Mouse (Mus musculus) heart, adult 8-10 months (tissue): Measurements from ENCODE around the gene Nme2. TPM values are rescaled to one million over a fixed set of nuclear protein-coding genes. Genes with fewer than 3 reads are reported as not detected.
A peak's percentile ranks its signal among the peaks of the same experiment; 100 is the strongest.

Source experiments
- DNase-seq: peaks from one replicate; pipeline ENCODE4 v3.0.0; 2022; ENCODE audit warnings: low spot score
- total RNA-seq, 4 experiments: library from RNA; stranded (reverse); gene quantifications; 2 replicates each; pipeline ENCODE4 v1.2.4; 2022

The Nme2 gene
- total RNA-seq: 1,000 to 10,000 TPM; 1,051 to 1,128 (median 1,108) TPM

DNA sequence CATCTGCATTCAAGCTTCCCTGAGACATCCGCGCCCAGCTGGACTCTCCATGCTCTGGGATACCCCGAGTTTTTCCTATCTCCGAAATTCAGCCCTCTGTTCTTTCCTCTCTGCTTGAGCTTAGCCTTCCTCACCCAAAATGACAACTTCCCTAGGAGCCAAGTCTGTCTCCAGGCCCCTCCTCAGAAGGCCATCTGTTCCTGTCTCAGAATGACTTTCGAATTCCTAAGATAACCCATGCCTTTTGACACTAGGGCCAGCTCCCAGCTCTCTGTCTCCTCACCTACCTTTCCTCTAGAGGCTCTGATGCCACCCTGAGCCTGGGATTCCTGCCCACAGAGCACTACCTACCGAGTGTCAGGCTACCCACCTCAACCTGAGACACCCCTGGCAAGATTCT, at the start of gene Nme2:
TSS of gene Nme2 (minus strand) at position 101 of the 400 bp plus-strand sequence.
- DNase-seq: no peak

DNA sequence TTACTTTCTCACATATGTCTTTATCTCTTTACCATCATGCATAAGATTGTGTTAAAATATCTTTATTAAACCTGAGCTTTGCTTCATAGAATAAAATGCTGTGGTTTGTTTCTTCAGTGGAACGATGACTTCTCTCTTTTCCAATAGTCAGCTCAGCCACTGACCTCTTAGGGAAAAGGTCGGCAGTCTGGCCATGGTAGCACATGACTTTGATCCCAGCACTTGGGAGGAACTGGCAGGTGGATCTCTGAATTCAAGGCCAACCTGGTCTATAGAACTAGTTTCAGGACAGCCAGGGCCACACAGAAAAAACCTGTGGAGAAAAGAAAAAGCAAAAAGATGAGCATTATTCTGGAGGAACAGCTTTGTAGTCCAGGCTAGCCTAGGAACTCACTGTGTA, 47.3 kb upstream of the Nme2 start:
- DNase-seq: no peak

DNA sequence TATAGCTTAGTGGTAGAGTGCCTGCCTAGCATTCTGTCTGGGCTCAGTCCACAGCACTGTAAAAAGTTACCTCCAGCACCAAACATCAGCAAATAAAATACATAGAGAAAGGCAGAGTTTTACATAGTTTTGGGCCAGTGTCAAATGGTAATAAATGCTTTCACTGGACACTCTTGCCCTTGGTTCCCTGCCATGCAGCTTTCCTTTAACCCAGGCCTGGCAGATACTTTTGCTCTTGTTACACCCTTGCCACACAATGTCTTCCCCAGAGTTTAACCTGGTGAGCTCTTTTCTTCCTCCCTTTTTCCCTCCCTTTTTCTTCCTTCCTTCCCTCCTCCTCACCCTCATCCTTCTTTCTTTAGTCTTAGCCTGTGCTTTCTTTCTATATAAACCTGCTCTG, 43.2 kb upstream of the Nme2 start:
- DNase-seq: no peak

DNA sequence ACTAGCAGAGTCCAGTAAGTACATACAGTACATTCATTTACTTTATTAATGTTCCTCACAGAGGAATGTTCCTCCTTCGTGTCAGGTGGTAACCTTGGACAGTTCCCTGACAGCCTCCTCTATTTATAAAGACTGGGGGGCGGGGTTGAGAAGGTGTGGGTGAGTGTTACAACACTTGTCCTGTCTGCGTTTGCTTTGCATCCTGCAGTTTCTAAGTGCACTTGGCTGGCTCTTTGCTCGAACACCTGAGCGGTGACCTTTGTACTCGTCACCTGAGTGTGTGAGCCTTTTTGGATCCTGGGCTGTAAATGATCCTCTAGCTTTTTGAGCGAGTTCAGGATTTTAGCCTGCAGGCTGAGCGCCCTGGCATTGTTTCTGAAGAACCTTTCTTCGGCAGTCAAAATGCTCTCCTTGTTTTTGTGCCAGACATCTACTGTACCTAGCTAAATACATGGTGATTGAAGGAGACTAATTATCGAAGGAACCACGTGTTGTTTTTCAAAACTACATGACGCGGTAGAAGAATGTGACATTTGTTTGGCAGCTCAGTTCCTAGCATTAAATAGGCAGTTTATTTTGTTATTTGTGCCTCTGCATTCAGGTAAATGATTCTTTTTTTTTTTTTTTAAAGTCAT, 41.2 kb upstream of the Nme2 start:
- peak; percentile 58 for DNase-seq

DNA sequence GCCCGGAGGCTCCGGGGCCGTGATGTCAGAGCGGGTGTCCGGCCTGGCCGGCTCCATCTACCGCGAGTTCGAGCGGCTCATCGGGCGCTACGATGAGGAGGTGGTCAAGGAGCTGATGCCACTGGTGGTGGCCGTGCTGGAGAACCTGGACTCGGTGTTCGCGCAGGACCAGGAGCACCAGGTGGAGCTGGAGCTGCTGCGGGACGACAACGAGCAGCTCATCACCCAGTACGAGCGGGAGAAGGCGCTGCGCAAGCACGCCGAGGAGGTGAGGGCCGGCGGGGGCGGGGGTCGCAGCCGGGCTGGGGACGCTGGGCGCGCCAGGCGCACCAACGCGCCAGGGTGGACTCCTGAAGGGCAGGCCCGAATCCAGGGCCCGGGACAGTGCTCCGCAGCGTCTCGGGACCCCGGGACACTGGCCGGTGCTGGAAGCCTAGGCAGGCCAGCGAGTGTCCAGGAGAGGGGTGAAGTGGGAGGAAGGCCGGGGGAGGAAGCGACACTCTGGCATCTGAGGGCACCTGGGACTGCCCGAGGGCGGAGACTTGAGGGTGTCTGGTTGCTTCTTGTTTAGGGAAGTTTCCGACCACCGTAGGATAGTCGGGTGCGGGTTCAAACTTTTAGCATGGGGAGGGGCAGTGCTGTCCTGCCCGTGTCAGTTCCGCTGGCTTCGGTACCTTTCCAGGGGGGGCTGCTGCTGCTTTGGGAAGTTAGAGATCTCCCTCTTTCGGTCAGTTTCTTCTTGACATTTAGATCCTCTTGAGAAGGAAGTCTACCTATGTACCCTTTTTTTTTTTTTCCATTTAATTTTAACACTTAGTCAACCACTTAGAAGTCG, 40.5 kb upstream of the Nme2 start:
- DNase-seq: peak; percentile 42

DNA sequence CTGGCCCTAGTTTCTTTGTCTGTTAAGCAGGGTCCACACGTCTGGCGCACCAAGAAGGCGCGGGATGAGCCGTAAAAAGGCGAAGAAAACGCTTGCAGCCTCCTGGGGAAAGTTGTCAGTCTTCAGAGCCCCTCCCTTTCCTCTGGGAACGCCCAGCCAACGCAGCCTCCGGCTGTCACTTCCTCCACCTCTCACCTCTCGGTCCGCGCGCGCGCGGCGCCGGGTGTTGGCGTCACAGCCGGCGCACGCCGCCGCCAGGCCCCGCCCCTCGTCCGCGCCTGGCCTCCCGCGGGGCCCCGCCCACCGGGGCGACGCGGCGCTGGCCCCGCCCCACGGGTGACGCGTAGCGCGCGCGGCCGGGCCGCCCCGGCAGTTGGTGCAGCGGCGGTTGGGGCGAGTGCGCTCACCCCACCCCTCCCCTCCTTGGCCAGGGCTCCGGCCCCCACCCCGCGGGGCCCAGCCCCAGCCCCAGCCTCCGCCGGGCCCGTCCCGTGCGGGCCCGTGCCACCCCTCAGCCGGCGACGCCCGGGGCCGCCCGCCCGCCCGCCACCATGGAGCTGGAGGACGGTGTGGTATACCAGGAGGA, 39.8 kb upstream of the Nme2 start, which contains the start of gene Spag9:
TSS of gene Spag9 (plus strand) at position 372 of the 586 bp plus-strand sequence.
- peak; percentile 91 for DNase-seq

DNA sequence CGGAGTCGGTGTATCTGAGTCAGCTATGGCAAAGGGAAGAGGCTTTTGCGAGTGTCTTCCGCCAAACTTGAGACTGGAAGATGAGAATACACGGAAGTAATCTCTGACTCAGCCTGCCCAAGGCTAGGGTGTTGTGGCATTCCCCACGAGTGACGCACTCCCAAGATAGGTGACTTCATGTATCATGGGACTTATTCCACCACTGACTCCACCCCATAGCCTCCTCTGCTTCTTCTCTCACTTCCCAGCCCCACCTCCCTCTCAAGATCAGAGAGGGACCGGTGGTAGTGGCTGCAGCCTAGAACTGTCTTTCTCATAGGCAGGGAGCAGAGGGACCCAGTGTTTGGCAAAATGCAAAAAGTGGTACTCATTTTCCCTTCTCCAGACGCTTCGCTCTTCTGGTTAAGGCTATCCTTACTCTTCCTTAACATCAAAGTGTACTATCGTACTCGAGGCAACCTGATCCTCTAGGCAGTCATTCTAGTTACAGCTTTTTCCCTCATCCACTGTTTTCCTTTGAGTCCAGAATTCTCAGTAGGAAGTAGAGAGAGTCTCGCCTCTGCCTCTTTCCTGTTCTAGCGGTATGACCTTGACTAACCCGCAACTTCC, 39.2 kb upstream of the Nme2 start:
- DNase-seq: peak; percentile 95

DNA sequence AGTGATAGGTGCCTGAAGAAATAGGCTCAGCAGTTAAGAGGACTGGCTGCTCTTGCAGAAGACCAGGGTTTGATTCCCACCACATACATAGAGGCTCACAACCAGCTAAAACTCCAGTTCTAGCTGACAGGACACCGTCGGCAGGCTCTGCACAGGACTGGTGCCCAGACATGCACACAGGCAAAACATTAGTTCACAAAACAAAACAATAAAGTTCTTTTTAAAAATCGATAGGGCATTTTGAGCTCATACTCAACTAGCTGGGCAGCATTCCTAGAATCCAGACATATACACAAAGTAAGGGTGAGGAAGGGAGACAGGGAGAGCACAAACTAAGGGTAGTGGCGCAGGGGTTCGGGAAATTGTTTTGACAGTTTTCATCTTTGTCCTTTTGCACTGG, 38.5 kb upstream of the Nme2 start:
- DNase-seq: peak; percentile 14

DNA sequence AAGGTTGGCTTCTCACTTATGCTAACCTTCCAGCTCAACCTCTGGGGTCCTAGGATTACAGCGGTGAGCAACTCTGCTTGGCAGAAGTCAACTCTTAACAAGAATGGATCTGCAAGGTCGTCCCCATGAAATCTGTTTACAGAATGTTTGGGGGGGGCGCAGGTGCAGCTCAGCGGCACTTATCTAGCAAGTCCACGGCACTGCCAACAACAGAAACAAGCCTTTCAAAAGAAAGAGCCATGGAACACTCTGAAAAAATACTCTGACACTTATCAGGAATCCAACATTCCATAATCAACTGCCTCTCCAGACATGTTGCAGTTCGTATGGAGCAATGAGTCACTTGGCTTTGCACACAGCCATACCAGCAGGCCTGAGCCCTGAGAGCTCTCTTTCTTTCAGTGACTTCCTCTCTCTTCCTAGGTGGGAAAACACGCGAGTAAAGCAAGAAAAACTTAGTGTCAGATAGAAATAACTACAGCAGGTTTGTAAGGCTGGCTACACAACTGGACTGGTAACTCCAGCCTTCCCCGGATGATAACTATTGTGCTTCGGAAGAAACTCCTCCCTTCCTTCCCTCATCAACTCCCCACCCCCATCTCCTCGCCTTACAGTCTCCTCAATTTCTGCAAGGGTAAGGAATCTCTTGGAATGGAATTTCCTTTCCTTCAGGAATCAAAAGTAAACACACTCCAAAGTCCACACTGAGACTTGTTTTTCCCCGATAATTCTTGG, 32.4 kb upstream of the Nme2 start:
- DNase-seq: peak; percentile 65

DNA sequence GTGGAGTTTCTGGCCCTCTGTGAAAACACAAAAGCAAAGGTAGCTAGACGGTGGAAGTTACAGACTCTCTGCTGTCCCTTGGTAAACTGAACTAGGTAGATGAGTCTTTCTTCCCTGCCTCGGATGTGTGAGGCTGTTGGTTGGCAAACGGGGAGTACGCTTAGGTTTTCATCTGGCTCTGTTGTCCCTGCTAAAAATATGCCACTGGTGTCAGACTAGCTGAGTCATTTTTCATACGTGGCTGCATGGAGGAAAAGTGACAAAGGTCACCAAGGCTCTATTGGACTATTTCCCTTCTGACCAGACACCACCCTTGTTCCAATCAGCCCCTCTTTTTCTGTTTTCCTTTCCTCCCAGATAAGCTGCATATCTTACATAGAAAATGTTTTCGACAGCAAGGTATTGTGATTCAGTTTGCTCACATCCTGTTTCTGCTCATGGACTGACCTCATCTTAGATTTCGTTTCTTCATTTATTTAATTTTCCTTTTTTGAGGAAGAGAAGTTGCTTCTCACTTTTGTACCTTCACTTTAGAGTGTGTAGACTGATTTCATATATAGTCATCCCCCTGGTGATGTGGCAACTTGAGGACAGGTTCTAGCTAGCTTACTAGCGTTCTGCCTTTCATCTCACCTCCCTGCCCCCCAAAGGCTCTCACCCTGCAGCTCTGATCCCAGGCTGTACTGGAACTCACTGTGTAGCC, 31.7 kb upstream of the Nme2 start:
- peak; percentile 76 for DNase-seq

DNA sequence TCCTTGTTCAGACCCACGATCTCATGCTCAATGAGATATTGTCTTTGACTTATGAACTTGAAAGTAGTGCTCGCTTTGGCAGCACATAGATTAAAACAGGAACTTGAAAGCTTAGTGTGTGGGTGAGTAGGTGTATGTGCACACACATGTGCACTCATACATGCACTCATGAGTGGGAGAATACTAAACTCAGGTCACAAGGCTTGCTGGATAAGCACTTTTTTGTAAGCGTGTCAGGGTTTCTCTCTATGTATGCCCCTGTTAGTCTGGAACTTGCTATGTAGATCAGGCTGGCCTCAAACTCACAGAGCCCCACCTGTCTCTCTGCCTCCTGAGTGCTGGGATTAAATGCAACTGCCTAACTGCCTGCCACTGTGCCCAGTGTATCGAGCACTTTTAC, 31.0 kb upstream of the Nme2 start:
- no peak for DNase-seq

DNA sequence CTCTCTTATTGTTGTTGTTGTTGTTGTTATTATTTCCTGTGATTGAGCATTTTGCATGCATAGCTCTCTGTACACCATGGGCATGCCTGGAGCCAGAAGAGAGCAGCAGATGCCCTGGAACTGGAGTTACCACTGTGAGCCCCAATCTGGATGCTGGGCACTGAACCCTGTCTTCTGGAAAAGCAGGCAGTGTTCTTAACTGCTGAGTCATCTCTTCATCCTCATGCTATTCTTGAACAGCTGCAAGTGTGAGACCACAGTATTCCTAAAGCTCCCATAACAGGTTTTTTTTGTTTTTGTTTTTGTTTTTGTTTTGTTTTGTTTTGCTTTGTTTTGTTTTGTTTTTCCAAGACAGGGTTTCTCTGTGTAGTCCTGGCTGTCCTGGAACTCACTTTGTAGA, 30.2 kb upstream of the Nme2 start:
- no peak for DNase-seq

DNA sequence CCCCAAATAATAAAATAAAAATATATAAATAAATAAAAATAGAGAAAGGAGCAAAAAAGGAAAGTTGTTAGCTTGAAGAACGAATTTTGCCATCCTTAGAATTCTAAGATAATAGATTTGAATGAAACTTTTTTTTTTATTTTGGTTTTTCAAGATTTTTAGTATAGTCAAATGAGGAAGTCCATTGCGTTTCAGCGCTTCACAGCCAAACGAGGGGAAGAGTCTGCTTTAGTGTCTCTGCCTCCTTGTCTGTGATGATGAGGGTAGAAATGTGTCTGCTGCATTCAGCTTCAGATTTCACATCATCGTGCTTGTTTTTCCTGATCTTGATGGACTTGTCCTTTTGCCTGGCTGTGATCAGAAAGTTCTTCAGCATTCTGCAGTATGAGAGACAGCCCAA, 29.2 kb upstream of the Nme2 start:
- DNase-seq: no peak

DNA sequence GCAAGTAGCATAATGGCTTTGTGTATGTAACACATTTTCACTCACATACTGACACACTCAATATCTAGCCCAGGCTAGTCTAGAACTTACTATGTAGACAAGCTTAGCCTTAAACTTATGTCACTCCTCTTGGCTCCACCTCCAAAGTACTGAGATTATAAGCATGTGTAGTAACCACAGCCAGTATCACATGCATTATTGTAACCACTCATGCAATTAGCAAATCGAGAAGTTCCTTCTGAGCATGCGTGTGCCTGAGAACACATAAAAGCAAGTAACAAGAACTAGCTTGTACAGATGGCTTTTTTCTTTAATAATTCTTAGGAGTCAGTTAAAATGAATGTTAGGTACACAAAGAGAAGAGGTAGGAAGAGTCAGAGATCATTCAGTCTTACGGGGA, 28.6 kb upstream of the Nme2 start:
- DNase-seq: no peak

DNA sequence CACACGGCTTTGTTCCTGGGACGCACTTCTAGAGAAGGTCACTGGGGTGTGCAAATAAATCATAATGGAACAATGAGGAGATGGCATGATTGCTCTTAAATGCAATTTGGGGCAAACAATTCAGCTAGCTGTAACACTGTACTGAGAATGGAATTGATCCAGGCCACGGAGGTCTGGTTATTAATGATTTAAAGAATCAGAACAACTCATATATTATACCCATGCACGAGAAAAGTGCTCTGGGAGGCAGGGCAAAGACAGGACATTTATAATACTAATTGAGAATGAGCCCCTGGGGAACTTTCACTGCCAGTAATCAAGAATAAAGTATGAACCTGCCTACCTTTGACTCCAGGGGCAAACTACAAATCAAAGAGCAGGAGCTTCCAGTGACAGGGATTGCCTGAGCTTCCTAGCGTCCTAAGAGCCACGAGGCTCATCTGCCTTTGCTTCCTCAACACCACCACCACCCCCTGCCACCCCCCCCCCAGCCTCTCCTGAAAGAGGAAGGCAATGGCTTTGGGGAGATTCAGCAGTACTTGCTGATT, 23.5 kb upstream of the Nme2 start:
- DNase-seq: no peak

DNA sequence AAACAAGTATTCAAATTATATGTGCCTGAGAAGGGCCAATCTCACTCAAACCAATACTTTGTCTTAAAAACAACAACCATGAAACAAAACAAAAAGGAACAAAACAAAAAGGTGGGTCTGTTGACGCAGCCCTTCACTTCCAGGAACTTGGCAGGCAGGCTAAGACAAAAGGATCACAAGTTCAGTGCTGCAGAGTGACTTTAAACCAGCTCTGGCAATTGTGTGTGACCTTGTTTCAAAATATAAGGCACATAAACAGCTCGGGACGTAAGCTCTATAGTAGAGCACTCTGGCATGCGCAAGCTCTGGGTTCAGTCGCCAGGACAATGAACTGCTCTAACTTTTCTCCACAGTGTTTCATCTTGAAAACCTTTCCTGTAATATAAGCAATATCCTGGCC, 16.9 kb upstream of the Nme2 start:
- DNase-seq: no peak

DNA sequence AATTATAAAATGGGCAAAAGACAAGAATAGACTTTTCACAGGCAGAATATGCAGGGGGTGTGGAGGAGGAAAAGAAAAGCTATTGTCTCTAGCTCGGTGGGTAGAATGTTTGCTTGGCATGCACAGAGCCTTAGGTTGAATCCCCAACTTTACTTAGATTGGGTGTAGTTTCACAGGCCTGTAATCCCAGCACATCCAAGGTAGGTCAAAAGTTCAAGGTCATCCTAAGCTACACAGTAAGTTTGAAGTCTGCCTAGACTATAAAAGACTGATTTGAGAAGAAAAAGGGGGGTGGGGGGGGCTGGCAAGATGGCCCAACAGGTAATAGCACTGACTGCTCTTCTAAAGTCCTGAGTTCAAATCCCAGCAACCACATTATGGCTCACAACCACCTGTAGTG, 13.7 kb upstream of the Nme2 start:
- no peak for DNase-seq

DNA sequence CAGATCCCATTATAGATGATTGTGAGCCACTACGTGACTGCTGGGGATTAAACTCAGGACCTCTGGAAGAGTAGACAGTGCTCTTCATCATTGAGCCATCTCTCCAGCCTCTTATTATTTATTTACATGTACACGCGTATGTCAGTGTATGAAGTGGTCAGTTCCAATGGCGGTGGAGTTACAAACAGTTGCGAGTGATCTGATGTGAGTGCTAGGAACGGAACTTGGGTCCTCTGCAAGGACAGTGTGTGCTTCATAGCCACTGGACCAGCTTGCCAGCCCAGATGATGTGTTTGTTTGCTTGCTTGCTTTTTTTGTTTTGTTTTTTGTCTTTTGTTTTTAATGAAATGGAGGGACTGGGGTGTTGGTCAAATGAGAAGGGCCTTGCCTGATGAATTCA, 13.1 kb upstream of the Nme2 start:
- no peak for DNase-seq

DNA sequence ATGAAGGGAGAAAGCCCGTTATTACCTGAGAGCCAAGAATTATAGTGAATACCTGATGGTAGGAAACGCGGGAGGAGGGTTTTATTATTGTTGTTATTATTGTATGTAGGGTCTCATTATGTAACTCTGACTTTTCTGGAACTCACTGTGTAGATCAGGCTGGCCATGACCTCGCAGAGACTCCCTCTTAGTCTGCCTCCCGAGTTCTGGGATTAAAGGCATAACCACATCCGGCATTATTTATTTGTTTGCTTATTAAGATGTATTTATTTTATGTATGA, 12.7 kb upstream of the Nme2 start:
- DNase-seq: no peak

DNA sequence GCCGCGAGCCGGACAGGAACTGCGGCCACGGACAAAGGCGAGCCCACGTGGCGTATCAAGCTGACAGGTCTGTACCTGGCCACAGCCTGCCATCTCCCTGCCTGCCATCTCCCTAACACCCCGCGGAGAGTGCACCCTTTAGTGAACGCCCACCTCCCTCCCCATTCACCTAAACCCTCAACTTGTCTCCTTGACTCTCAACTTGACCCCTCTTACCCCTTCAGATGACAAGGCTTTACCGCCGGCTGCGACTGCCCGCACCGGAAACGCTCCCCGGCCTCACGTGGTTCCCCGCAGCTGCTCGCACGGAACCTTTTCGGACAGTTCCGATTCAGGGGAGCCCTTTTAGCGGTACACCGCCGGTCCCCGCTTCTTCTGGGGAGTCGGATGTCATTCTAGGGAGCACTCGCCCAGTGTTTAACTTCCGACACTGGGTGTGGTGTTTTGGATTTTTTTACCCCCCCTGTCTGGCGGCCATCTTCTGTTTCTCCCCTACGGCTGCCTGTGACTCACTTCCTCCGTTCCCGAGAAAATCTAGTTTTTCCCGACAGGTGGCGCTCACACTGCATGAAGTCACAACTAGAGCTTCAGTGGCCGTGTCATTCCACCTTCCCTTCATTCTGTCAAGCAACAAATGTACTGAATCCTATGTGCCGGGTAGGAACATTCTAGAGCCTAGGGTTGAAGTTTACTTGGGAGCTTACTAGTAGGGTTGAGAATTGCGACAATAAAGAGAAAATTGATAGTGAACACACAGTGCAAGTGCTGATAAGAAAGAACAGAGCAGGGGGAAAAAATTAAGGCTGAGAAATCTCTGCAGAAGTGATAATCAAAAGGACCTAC, 12.2 kb upstream of the Nme2 start, which contains the start of the genes Gm20390 and Nme1:
TSS of gene Gm20390 (minus strand) at position 289 of the 843 bp plus-strand sequence.
TSS of gene Nme1 (minus strand) at position 517 of the 843 bp plus-strand sequence.
- peak; percentile 99 for DNase-seq
